Mouse (Mus musculus): ENCODE results near the gene Fgfr1op2. TPM values are rescaled to one million over a fixed set of nuclear protein-coding genes. Genes with fewer than 3 reads are reported as not detected.

Gene Fgfr1op2
- polyA plus RNA-seq, 1 experiment from 2014 or later: 52.3 TPM

- Histone ChIP-seq H3K9ac (replicated peaks; ENCODE audit: low read length) (peak overlapping the region; percentile 47), H3K4me2 (ENCODE audit: low read length) (peak overlapping the region; percentile 60), H3K27ac (replicated peaks; ENCODE audit: low read depth, low read length) (peak overlapping the region; percentile 55; the same call in 1 of the 2 replicates), H3K27me3 (ENCODE audit: control insufficient read depth, insufficient read depth, low read length) (no peaks in the 10 kb centered on the region), H3K4me3 (replicated peaks; ENCODE audit: low read depth, low read length) (peak overlapping the region; percentile 84), H3K9me3 (ENCODE audit: control insufficient read depth, low read length) (no peaks in the 10 kb centered on the region), H3K36me3 (ENCODE audit: control insufficient read depth, insufficient read depth, low read length) (no peaks in the 10 kb centered on the region), H3K4me1 (ENCODE audit: control insufficient read depth, insufficient read depth, low read length) (peaks cover 8% of the 10 kb centered on the region)
- DNase-seq: no peak
- 0 out of 2 replicates have a peak, but pooled peaks have one; percentile 2 for ATAC-seq (ENCODE audit: low FRiP score, low TSS enrichment)
- WGBS: 70% methylated on average over 11 of the region's 11 CpGs
These were observed 64.7 kb downstream of the Fgfr1op2 start for GRCm38 (mm10) chr6:146641621-146642210.

GRCm38 (mm10) chr6:146642276-146643183, 65.5 kb downstream of the Fgfr1op2 start, which contains the start of the genes Med21 and Tm7sf3:
Med21 (plus strand) TSS chr6:146642547.
Tm7sf3 (minus strand) TSS chr6:146642824.
- peak within 1 kb of the TSS; percentile 71 for H3K9ac ChIP-seq (replicated peaks; ENCODE audit: low read length)
- no peaks in the 10 kb centered on the region for H3K36me3 ChIP-seq (ENCODE audit: control insufficient read depth, insufficient read depth, low read length)
- ATAC-seq (ENCODE audit: low FRiP score, low TSS enrichment): peak; percentile 99
- no peaks in the 10 kb centered on the region for H3K27me3 ChIP-seq (ENCODE audit: control insufficient read depth, insufficient read depth, low read length)
- WGBS: under 1% methylated on average over 60 of the region's 60 CpGs
- peak within 1 kb of the TSS; percentile 82 for H3K4me2 ChIP-seq (ENCODE audit: low read length)
- peak within 1 kb of the TSS; percentile 84 for H3K4me3 ChIP-seq (replicated peaks; ENCODE audit: low read depth, low read length)
- peak within 1 kb of the TSS; percentile 84 for H3K27ac ChIP-seq (replicated peaks; ENCODE audit: low read depth, low read length)
- no peaks in the 10 kb centered on the region for H3K9me3 ChIP-seq (ENCODE audit: control insufficient read depth, low read length)
- peaks cover 8% of the 10 kb centered on the region for H3K4me1 ChIP-seq (ENCODE audit: control insufficient read depth, insufficient read depth, low read length)
- peak; percentile 99 for DNase-seq

DNA sequence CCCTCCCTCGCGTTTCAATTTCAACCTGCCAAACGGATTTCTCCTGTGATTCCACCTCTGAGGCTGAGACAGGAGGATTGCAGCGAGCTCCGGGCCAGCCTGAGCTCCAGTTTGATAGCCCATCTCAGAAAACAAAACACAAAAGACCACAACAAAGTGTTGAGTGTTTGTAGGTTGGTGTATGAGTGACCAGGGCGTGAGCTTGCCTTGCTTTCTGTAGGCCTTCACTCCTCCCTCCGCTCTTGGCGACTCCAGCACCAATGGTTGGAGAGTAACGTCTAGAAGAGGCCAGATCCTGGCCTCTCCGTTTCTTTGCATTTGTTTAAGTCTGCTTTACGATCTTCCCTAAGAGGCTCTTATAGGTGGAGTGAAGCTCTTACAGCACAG, 66.2 kb downstream of the Fgfr1op2 start:
- Histone ChIP-seq H3K36me3 (ENCODE audit: control insufficient read depth, insufficient read depth, low read length) (no peaks in the 10 kb centered on the region), H3K27me3 (ENCODE audit: control insufficient read depth, insufficient read depth, low read length) (no peaks in the 10 kb centered on the region), H3K4me1 (ENCODE audit: control insufficient read depth, insufficient read depth, low read length) (peaks cover 8% of the 10 kb centered on the region), H3K4me2 (ENCODE audit: low read length) (peak overlapping the region; percentile 82), H3K4me3 (replicated peaks; ENCODE audit: low read depth, low read length) (peak overlapping the region; percentile 84), H3K27ac (replicated peaks; ENCODE audit: low read depth, low read length) (no peak overlapping the region), H3K9me3 (ENCODE audit: control insufficient read depth, low read length) (no peaks in the 10 kb centered on the region), H3K9ac (replicated peaks; ENCODE audit: low read length) (peak overlapping the region; percentile 71)
- ATAC-seq (ENCODE audit: low FRiP score, low TSS enrichment) (no peak), DNase-seq (no peak)
- 45% methylated on average over 11 of the region's 11 CpGs for WGBS

Other genes starting within 250 kb of the Fgfr1op2 start
- gene Itpr2, start 75.0 kb upstream of the Fgfr1op2 start, polyA plus RNA-seq (2014; fragmentation: Nextera tagmentation; extraction: Ambion mirVana): 3.7 and 6.0 TPM in 2 replicates
- gene Ints13, start 632 bp downstream of the Fgfr1op2 start, polyA plus RNA-seq (2014; fragmentation: Nextera tagmentation; extraction: Ambion mirVana): 37.9 and 53.9 TPM in 2 replicates
- gene Med21, start 65.3 kb downstream of the Fgfr1op2 start, polyA plus RNA-seq (2014; fragmentation: Nextera tagmentation; extraction: Ambion mirVana): 103 and 105 TPM in 2 replicates
- gene Tm7sf3, start 65.6 kb downstream of the Fgfr1op2 start, polyA plus RNA-seq (2014; fragmentation: Nextera tagmentation; extraction: Ambion mirVana): 23.9 and 31.6 TPM in 2 replicates
- gene Stk38l, start 147.8 kb downstream of the Fgfr1op2 start, polyA plus RNA-seq (2014; fragmentation: Nextera tagmentation; extraction: Ambion mirVana): 16.1 and 20.2 TPM in 2 replicates
- 0.73 and 2.3 TPM in 2 replicates for gene Arntl2, start 218.9 kb downstream of the Fgfr1op2 start, polyA plus RNA-seq (2014; fragmentation: Nextera tagmentation; extraction: Ambion mirVana)